Mouse (Mus musculus): ENCODE measurements around the gene Pnpo. TPM values are rescaled to one million over a fixed set of nuclear protein-coding genes. Genes with fewer than 3 reads are reported as not detected.

Gene Pnpo
- polyA plus RNA-seq, 1 experiment from 2014 or later: 28.1 TPM

DNA sequence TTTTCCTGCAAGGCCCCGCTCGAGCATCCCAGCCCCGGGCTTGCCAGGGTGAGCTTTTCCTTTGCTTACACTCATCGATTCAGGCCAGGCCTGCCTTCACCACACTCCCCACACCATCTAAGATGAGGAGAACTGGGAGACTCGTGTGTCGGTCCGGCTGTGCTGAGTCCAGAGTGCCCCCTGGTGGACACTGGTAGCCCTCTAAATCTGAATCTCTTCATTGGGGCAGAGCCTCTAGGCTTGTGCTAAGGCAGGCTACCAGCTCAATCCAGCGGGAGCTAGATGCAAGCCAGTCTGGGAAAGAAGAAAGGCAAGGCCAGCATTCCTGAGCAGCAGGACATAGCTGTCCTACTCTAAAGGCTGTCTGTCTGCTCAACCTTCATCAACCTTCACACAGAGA is 19.8 kb upstream of the Pnpo start:
- Histone ChIP-seq H3K36me3 (ENCODE audit: control insufficient read depth, insufficient read depth, low read length) (peaks cover 16% of the 10 kb centered on the region), H3K27ac (ENCODE audit: low read length) (no peak overlapping the region), H3K4me1 (replicated peaks; ENCODE audit: control insufficient read depth, insufficient read depth, low read length) (peaks cover 15% of the 10 kb centered on the region), H3K4me3 (ENCODE audit: low read length) (no peak overlapping the region), H3K27me3 (ENCODE audit: control insufficient read depth, insufficient read depth, low read depth, low read length) (no peaks in the 10 kb centered on the region), H3K9me3 (ENCODE audit: control insufficient read depth, low read length) (no peaks in the 10 kb centered on the region), H3K4me2 (ENCODE audit: low read depth, low read length) (no peak overlapping the region), H3K9ac (ENCODE audit: low read length) (no peak overlapping the region)
- WGBS: 14% methylated on average over 8 of the region's 8 CpGs
- ATAC-seq (ENCODE audit: low read depth): peak; percentile 78

DNA sequence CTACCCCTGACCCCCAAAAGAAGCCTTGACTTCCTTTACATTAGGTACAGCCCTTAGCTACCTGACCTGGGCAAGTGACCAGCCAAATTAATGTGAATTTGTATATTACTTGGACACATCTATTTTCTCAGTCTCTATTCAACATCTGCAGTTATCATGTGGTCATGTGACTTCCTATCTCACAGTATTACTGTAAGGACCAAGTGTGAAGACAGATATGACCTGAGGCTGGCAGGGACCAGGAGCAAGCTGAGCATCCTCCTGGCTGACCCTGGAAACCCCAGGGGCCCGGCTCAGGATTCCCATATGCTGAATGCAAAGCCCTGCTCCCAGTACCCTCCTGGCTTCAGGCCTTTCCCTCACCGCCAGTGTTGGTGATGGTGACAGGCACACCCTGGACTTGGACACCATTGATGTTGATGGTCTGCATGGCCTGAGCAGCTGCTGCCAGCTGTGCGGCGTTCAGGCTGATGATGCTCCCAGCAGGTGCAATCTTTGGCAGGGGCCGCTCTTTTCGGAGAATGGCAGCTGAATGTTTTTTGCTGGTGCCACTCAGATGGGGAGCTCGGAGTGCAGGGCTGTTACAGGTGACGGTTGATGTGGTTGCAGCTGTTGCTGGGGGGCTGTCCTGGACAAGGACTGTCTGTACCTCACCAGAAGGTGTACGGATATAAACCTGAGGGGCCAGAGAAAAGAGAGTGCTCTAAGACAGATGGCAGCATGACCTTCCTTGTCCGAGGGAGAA is 13.4 kb upstream of the Pnpo start:
- WGBS: 85% methylated on average over 10 of the region's 10 CpGs
- Histone ChIP-seq H3K27ac (ENCODE audit: low read length) (no peak overlapping the region), H3K4me2 (ENCODE audit: low read depth, low read length) (no peak overlapping the region), H3K9ac (ENCODE audit: low read length) (no peak overlapping the region), H3K36me3 (ENCODE audit: control insufficient read depth, insufficient read depth, low read length) (peaks cover 31% of the 10 kb centered on the region), H3K4me3 (ENCODE audit: low read length) (no peak overlapping the region), H3K9me3 (ENCODE audit: control insufficient read depth, low read length) (no peaks in the 10 kb centered on the region), H3K27me3 (ENCODE audit: control insufficient read depth, insufficient read depth, low read depth, low read length) (no peaks in the 10 kb centered on the region), H3K4me1 (replicated peaks; ENCODE audit: control insufficient read depth, insufficient read depth, low read length) (no peaks in the 10 kb centered on the region)
- no peak for ATAC-seq (ENCODE audit: low read depth)

DNA sequence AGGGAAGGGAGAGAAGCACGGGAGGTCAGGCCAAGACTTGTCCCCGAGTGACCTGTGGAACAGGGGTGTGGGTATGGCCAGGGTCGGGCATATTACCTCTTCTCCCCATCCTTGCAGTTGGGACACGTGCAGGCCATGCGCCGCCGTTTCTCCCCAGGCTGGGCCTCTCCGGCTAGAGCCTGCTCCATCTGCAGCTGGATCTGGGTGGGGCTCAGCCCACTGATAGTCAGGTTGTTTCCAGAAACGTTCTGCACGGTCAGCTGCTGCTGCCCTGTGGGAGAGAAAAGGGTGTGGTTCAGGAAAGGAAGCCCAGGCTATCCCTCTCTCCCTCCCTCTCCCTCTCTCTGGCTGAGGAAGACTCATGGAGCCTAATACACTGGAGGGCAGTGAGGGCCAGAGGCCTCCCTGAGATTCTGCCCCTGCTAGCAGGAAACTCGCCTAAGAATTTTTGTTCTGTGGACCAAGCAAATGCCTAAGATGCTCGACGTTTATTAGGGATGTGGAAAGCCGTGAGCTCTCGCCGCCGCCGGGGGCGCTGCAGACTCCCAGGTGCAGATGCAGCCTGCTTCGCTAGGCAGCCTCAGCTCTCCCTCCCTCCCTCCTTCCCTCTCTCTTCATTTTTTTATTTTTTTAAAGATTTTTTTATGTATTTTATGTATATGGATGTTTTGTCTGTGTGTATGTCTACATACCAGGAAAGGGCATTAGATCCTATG is 12.4 kb upstream of the Pnpo start:
- Histone ChIP-seq H3K27ac (ENCODE audit: low read length) (no peak overlapping the region), H3K4me2 (ENCODE audit: low read depth, low read length) (no peak overlapping the region), H3K36me3 (ENCODE audit: control insufficient read depth, insufficient read depth, low read length) (peaks cover 29% of the 10 kb centered on the region), H3K9ac (ENCODE audit: low read length) (no peak overlapping the region), H3K4me3 (ENCODE audit: low read length) (no peak overlapping the region), H3K27me3 (ENCODE audit: control insufficient read depth, insufficient read depth, low read depth, low read length) (no peaks in the 10 kb centered on the region), H3K4me1 (replicated peaks; ENCODE audit: control insufficient read depth, insufficient read depth, low read length) (no peaks in the 10 kb centered on the region), H3K9me3 (ENCODE audit: control insufficient read depth, low read length) (no peaks in the 10 kb centered on the region)
- ATAC-seq (ENCODE audit: low read depth): no peak
- WGBS: 52% methylated on average over 20 of the region's 20 CpGs

DNA sequence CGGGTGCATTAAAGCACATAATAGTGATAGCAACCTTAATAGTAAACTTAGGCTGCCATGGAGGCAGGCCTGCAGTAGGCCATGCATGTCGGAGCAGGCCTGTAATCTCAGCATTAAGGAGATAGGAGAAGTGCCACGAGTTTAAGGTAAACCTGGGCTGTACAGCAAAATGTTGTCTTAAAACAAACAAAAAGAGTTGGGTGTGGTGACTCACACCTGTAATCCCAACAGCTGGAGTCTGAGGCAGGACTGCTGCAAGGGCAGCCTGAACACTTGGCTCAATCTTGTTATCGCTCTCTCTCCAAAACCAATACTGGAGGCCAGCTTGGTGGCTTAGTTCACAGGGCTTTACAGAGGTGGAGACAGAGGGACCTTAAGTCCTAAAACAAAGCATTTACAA is 11.3 kb upstream of the Pnpo start:
- Histone ChIP-seq H3K27ac (ENCODE audit: low read length) (no peak overlapping the region), H3K4me3 (ENCODE audit: low read length) (no peak overlapping the region), H3K9ac (ENCODE audit: low read length) (no peak overlapping the region), H3K9me3 (ENCODE audit: control insufficient read depth, low read length) (no peaks in the 10 kb centered on the region), H3K4me1 (replicated peaks; ENCODE audit: control insufficient read depth, insufficient read depth, low read length) (no peaks in the 10 kb centered on the region), H3K4me2 (ENCODE audit: low read depth, low read length) (no peak overlapping the region), H3K27me3 (ENCODE audit: control insufficient read depth, insufficient read depth, low read depth, low read length) (no peaks in the 10 kb centered on the region), H3K36me3 (ENCODE audit: control insufficient read depth, insufficient read depth, low read length) (peaks cover 24% of the 10 kb centered on the region)
- 89% methylated on average over 4 of the region's 4 CpGs for WGBS
- ATAC-seq (ENCODE audit: low read depth): no peak

DNA sequence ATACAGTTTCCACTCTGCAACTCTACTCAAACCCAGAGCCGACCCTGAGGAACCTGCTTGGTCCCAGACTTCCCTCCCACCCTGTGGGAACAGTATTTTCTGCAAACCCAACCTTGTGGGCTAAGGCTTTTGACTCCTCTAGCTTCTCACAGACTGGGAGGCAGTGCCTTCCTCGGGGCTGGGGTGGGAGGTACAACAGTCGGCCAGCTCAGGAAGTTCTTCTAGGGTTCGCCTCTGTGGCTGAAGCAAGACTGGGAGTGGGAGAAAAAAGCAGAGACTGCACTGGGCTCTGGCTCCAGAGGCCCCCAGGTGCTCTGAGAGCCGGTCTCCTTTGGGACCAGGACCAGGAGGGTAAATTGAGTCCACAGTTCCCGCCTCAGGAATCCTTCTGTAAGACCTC is 9.1 kb upstream of the Pnpo start:
- Histone ChIP-seq H3K27ac (ENCODE audit: low read length) (no peak overlapping the region), H3K4me3 (ENCODE audit: low read length) (no peak overlapping the region)
- 68% methylated on average over 6 of the region's 6 CpGs for WGBS

DNA sequence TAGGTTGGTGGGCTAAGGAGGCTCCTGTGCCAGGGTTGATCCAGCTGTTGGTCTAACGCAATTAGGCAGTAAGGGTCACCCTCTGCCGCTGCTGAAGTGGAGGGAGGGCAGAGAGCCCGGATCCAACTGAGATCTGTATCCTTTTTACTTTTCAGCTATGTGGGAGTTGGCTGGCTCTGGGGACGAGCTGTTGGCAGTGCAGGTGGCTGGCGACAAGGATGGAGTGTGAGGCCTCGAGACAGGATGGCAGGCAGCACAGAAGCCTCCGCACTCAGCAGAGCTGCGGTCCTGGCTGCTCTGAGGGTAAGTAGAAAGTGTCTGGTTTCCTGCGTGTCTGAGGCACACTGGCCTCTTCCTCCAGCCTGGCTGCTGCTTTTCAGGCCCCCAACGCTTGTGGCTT is 8.6 kb upstream of the Pnpo start:
- Histone ChIP-seq H3K27ac (ENCODE audit: low read length) (no peak overlapping the region), H3K36me3 (ENCODE audit: control insufficient read depth, insufficient read depth, low read length) (peaks cover 21% of the 10 kb centered on the region), H3K4me2 (ENCODE audit: low read depth, low read length) (no peak overlapping the region), H3K4me3 (ENCODE audit: low read length) (no peak overlapping the region), H3K27me3 (ENCODE audit: control insufficient read depth, insufficient read depth, low read depth, low read length) (no peaks in the 10 kb centered on the region), H3K4me1 (replicated peaks; ENCODE audit: control insufficient read depth, insufficient read depth, low read length) (no peaks in the 10 kb centered on the region), H3K9me3 (ENCODE audit: control insufficient read depth, low read length) (no peaks in the 10 kb centered on the region), H3K9ac (ENCODE audit: low read length) (no peak overlapping the region)
- WGBS: 68% methylated on average over 10 of the region's 10 CpGs
- ATAC-seq (ENCODE audit: low read depth): no peak

More for the DNA sequence above, 9.1 kb upstream of the Pnpo start:
- Histone ChIP-seq H3K9me3 (ENCODE audit: control insufficient read depth, low read length) (no peaks in the 10 kb centered on the region), H3K4me1 (replicated peaks; ENCODE audit: control insufficient read depth, insufficient read depth, low read length) (no peaks in the 10 kb centered on the region), H3K4me2 (ENCODE audit: low read depth, low read length) (no peak overlapping the region), H3K36me3 (ENCODE audit: control insufficient read depth, insufficient read depth, low read length) (peaks cover 21% of the 10 kb centered on the region), H3K27me3 (ENCODE audit: control insufficient read depth, insufficient read depth, low read depth, low read length) (no peaks in the 10 kb centered on the region), H3K9ac (ENCODE audit: low read length) (no peak overlapping the region)
- no peak for ATAC-seq (ENCODE audit: low read depth)

DNA sequence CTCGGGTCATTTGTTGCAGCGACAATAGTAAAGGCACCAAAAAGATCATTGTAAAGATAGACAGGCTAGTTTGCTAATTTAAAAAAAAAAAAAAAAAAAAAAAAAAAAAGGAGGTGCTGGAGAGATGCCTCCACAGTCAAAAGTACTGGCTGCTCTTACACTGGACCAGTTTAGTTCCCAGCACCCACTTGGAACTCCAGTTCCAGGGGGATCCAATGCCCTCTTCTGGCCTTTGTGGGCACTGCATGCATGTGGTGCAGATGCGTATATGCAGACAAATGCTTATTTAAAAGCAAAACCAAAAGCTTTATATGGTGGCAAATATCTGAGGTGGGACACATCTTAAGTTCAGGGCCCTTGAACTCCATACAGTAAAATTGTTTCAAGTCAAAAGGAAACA is 7.0 kb upstream of the Pnpo start:
- H3K27ac ChIP-seq (ENCODE audit: low read length): no peak overlapping the region
- H3K9me3 ChIP-seq (ENCODE audit: control insufficient read depth, low read length): no peaks in the 10 kb centered on the region
- no peaks in the 10 kb centered on the region for H3K27me3 ChIP-seq (ENCODE audit: control insufficient read depth, insufficient read depth, low read depth, low read length)
- H3K36me3 ChIP-seq (ENCODE audit: control insufficient read depth, insufficient read depth, low read length): peaks cover 18% of the 10 kb centered on the region
- H3K4me1 ChIP-seq (replicated peaks; ENCODE audit: control insufficient read depth, insufficient read depth, low read length): no peaks in the 10 kb centered on the region
- WGBS: 96% methylated on average over 3 of the region's 3 CpGs
- no peak overlapping the region for H3K9ac ChIP-seq (ENCODE audit: low read length)
- no peak overlapping the region for H3K4me3 ChIP-seq (ENCODE audit: low read length)
- no peak overlapping the region for H3K4me2 ChIP-seq (ENCODE audit: low read depth, low read length)
- ATAC-seq (ENCODE audit: low read depth): no peak

DNA sequence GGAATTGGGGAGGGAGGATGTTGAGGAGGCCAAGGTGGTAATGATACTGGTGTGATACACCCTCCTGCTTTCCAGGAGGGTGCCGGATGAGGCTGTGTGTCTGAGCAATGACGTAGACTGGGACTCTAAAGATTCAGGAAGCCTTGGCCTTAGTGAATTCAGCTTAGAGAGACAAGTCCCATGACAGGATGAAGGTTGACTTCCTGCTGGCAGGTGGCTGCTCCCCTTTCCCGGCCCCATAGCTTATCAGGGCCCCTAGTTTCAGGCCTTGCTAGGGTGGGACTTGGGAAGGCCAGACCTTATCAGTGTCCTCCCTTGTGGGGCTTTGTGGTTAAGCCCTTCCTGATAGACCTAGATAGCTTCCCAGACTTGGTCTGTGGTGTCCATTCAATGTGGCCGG is 4.1 kb upstream of the Pnpo start:
- Histone ChIP-seq H3K36me3 (ENCODE audit: control insufficient read depth, insufficient read depth, low read length) (peaks cover 5% of the 10 kb centered on the region), H3K4me3 (ENCODE audit: low read length) (no peak overlapping the region), H3K4me2 (ENCODE audit: low read depth, low read length) (no peak overlapping the region), H3K27ac (ENCODE audit: low read length) (no peak overlapping the region), H3K9ac (ENCODE audit: low read length) (no peak overlapping the region), H3K9me3 (ENCODE audit: control insufficient read depth, low read length) (no peaks in the 10 kb centered on the region), H3K4me1 (replicated peaks; ENCODE audit: control insufficient read depth, insufficient read depth, low read length) (peaks cover 7% of the 10 kb centered on the region), H3K27me3 (ENCODE audit: control insufficient read depth, insufficient read depth, low read depth, low read length) (no peaks in the 10 kb centered on the region)
- WGBS: 85% methylated on average over 4 of the region's 4 CpGs
- ATAC-seq (ENCODE audit: low read depth): no peak

DNA sequence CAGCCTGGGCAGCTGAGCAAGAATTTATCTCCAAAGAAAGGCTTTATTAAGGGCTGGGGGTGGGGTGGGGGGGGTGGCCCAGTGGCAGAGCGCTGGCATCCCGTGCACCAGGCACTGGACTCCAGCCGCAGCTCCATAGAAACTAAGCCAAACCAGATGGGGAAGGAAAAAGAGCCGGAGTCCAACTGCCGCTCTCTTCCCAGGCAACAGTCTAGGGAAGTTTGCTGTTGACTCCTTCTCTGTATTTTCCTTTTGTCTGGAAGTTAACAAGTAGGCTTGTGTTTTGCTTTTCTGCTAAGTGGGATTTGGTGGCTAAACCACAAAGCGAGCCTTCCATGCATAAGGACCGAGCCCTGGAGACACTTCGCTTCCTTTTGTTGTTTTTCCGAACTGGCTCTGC is 2.7 kb upstream of the Pnpo start:
- Histone ChIP-seq H3K27me3 (ENCODE audit: control insufficient read depth, insufficient read depth, low read depth, low read length) (no peaks in the 10 kb centered on the region), H3K4me2 (ENCODE audit: low read depth, low read length) (no peak overlapping the region), H3K36me3 (ENCODE audit: control insufficient read depth, insufficient read depth, low read length) (peaks cover 3% of the 10 kb centered on the region; the same call in 1 of the 2 replicates), H3K4me1 (replicated peaks; ENCODE audit: control insufficient read depth, insufficient read depth, low read length) (peaks cover 7% of the 10 kb centered on the region), H3K4me3 (ENCODE audit: low read length) (no peak overlapping the region), H3K27ac (ENCODE audit: low read length) (no peak overlapping the region), H3K9ac (ENCODE audit: low read length) (no peak overlapping the region), H3K9me3 (ENCODE audit: control insufficient read depth, low read length) (no peaks in the 10 kb centered on the region)
- ATAC-seq (ENCODE audit: low read depth): no peak
- WGBS: 81% methylated on average over 9 of the region's 9 CpGs
